Mouse (Mus musculus): ENCODE measurements around the gene Ubald2. TPM values are rescaled to one million over a fixed set of nuclear protein-coding genes. Genes with fewer than 3 reads are reported as not detected.

Ubald2 gene
- total RNA-seq, 2 experiments from 2014 or later = 36.7 to 37.9 TPM

DNA sequence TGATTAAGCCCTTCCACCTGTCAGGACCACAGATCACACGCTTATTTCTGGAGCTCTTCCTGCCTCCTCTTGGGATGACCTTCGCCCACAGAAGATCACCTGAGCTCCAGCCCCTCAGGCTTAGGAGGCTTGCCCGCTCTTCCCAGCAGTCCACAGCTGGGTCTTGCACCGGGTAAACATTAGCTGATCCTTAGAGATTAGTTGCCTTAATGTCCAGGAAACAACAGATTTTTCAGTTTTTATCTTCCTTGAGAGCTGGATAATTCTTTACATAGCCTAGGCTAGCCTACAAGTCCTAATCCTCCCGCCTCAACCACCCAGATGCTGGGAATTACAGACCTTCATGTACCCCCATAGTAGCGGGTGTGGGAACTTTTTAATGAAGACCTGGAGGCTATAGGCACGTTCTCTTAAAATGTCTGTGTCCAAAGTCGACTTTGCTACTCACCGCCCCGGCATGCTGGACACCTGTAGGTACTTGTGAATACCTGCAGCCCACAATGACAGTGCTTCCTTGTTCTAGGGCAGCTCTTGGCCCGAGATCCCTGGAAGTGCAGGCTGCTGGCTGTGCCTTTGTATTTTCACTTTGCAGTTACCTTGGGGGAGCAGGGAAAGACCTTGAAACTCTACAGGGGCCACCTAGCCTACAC is 2.3 kb upstream of the Ubald2 start:
- no peak for DNase-seq (ENCODE audit: low spot score)
- intact Hi-C loops (cut with DNase I) = no loop called here

DNA sequence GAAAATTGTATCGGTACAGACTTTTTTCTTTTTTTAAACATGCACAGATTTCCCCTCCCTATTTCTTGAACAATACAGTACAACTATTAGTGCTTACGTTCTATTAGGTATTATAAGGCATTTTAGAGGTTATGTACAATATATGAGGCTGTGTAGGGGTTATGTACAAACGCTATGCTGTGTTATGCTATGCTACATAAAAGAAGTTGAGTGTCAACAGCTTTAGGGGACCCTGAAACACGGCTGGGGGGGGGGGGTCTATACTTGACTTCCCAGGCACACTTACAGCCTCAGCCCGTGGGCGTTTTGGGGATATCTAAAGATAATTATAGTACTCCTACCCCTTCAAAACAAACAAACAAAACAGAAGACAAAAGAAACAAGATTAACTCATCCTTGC is 1.8 kb upstream of the Ubald2 start:
- intact Hi-C loops (cut with DNase I) = no loop called here
- no peak for DNase-seq (ENCODE audit: low spot score)

DNA sequence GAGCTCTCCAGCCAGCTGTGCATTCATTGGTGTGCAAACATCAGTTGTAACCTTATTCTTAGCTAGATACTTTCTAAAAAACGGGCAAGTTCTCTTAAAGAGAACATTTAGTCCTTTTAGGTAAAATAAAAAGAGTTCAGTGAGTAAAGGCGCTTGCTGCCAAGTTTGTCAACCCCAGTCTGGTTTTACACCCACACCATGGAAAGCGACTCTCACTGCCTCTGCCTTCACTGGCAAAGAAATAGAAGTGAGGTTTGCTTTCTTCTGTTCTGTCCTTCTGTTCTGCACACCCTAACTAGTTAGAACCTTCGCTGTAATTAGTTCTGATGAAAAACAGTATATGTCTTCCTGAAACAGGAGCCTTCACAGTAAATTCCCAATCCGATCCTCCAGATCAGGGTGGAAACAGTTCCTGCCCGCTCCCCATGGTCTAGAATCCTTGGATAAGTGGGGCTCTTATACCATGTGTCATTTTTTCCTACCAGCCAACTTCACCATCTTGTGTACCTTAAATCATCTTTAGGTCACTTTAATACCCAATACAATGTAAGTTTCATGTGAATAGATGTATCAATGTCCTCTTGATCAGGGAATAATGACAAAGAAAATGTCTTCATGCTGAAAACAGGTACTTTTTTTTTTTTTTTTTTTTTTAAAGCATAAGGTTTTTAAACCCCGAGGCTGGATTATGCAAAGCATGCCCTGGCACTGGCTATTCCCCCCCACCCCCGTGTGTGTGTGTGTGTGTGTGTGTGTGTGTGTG is 1.1 kb upstream of the Ubald2 start:
- intact Hi-C loops (cut with DNase I) = no loop called here

DNA sequence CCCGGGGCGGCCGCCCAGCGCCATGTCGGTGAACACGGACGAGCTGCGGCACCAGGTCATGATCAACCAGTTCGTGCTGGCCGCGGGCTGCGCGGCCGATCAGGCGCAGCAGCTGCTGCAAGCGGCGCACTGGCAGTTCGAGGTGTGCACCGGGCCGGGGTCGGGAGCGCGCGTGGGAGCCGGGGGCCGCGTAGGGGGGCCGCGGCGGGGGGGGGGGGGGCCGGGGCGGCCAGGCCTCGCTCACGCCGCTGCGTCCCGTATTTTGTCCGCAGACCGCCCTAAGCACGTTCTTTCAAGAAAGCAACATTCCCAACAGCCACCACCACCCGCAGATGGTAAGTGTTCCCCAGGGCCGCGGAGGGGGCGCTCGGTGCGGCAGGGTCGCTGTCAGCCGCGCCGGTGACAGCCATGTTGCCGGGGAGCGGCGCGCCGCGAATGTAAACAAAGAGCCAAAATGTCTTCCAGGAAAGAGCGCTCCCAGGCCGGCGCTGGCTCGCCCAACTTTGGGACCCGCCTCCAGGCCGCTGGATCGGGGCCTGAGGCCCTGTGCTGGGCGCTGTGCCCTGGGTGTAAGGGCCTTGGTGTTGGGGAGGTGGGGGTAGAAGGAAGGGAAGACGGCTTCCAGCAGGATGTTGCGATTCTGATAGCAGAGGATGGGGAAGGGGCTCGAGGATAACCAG is 533 bp downstream of the Ubald2 start:
- intact Hi-C loops (cut with DNase I) = no loop called here
- peak; percentile 69 for DNase-seq (ENCODE audit: low spot score)

More for the DNA sequence above, 1.1 kb upstream of the Ubald2 start:
- DNase-seq (ENCODE audit: low spot score) = no peak

DNA sequence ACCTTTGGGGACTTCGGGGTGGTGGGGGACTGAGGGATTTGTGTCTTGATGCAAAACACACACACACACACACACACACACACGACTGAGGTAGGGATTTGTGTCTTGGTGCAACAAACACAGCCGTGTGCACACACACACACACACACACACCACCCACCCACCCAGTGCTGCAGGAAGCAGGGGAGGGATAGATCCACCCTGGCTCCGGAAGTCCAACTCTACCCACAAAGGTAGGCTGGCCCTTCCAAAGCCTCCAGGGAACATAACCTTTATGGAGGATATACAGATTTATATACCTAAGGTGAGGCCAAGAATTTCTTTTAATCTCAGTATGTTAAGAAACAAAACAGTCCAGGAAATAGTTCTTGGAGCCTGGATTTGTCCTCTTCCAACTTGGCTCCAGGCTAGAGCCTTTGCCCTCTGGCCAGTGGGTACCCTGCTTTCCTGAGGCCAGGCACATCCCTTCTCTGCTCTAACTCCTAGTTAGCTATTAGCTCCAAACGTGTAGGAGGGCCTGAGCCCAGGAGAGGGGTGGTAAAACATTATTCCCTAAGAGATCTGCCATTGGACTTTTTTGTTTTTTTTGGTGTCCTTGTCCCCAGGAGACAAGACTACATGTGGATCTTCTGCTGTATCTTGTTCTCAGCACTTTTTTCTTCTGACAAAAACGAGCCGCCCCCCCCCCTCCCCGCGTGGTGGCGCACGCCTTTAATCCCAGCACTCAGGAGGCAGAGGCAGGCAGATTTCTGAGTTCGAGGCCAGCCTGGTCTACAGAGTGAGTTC is 1.3 kb downstream of the Ubald2 start:
- DNase-seq (ENCODE audit: low spot score) = no peak
- intact Hi-C loops (cut with DNase I) = no loop called here

DNA sequence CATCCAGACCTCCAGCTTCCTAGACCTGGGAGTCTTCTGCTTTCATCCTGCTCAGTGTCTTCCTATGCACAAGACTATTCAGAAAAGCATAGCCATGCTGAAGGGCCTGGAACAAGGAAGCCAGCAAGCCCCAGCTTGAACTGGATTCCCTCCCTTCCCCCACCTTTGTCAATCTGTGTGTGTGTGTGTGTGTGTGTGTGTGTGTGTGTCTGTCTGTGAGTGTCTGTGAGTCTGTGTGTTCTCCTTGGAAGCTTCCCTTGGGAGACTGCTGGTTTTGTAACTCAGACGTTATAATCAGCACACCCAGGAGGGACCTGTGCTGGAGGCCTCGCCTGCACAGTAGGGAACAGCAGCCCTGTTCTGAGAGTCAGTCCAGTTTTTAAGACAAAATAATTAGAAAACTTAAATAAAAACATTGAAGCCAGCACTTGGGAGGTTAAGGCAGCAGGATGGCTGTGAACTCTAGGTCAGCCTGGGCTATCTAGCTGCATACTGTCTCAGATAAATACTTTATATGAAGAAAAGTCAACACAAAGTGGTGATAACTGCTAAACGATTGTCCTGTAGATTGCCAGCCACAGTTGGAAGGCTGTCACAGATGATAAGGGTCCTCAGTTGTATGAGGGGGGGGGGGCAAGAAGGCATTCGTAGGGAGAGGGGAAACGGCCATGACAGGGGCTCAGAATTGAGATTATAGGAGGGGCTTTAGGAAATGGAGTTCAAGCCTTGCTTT is 2.3 kb downstream of the Ubald2 start:
- intact Hi-C loops (cut with DNase I) = no loop called here
- no peak for DNase-seq (ENCODE audit: low spot score)

DNA sequence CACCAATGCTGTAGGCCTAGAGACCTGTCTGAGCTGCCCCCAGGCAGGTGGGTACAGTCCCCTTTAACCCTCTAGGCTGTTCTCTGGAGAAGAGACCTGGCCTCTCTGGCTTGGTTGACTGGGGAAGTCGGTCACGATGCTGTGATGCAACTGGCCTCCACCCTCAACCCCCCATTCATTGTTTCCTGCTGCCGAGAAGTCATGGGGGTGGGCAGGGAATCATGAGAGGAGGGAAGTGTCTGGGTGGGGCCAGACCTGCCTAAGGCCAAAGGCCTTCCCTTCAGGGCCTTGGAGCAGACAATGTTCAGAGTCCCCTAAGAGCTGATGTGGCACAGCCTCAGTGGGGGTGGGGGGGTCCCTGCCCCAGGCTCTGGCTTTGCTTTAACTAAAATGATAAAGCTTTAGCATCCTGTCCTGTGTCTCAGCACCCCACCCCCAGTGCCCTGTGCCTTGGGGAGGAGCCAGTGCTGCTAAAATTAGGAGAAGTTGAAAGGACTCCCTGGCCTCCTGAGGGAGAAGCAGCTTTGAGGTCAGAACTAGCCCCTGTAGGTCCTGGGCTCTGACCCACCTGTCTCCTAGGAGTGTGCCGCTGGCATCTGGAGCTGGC is 2.9 kb downstream of the Ubald2 start:
- intact Hi-C loops (cut with DNase I) = no loop called here

DNA sequence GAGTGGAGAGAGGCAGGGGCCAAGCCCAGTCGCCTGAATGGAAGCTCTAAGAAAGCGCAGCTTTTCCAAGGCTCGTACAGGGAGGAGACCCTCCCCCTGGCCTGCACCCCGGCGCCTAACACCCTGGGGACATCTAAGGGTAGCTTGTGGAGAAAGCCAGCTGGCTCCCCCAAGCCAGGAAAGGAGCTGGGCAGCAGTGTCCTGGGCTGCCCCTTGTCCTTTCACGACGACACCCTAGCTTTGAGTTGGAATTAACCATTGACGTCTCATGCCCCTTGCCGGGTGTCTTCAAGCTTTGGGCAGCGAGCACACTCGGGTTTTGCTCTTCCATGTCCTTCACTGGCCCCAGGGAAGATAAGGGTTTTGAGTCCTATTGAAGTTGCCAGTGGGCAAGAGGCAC is 3.6 kb downstream of the Ubald2 start:
- intact Hi-C loops (cut with DNase I) = no loop called here
- no peak for DNase-seq (ENCODE audit: low spot score)

More for the DNA sequence above, 2.9 kb downstream of the Ubald2 start:
- peak; percentile 48 for DNase-seq (ENCODE audit: low spot score)

DNA sequence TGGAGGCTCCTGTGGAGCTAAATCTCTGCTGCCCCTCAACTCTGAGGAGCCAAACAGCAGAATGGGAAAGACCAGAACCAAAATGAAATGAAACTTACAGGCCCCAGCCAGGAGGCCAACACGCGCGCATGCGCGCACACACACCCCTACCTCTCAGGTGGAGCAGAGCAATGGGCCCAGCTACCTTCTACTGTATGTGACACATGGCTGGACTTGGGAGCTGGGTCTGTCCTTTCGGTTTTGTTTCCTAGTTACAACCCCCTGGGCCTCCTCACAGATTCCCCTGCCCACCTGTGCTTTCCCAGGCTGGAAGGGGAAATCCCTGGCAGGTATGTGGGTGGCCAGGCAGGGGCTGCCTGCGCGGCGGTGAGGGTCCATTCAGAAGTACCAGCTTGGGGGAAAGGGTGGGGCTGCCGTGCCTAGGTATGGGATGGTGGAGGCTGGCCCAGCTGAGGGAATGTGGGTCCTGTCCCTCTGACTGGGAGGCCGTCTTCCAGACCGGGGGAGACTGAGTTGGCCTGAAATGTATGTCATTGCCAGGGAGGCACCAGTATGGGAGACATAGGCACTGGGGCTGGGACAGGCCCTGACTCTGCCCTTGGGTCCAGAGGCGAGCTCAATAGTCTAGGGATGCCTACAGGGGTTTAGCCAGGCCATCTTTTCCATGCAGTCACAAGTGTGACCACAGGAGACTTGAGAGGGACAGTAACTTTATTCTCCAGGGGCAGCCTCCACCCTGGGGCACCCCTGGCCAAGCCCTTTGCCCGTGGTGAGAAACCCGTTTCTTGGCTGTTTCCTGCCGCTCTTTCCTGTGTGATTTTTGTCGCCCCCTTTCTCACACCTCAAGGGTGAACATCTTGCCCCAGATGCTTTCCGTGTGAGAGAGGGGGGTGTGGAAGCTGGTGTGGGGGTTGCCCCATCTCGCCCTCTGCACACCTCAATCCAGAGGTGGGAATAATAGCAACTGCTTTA is 5.7 kb downstream of the Ubald2 start:
- intact Hi-C loops (cut with DNase I) = no loop called here
- no peak for DNase-seq (ENCODE audit: low spot score)

DNA sequence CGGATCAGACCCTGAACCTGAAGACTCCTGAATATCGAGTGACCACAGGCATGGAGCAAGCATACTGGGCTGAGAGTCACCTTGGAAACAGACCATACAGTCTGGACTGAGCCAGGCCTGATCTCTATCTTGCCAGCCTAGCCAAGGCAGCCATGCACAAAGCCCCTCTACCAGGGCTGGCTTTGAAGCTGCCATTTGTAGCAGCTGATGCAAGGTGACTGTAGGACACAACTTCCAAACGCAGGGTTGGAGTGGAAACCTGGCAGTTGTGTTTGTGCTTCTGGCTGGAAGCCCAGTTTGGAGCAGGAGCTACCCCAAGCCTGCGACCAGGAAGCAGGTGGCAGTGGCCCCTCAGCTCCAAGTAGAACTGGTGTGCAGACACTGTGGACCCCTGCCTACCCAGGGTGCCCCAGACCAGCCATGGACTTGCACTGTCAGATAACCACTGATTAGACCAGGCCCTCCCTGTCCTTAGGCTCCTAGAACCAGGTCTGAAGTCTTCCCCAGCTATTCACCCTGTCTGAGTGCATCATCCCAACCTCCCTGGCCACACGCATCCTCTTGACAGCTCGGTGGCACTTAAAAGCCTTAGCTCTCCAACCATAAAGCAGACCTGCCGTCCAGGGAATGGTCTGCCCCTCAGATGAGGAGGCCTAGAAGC is 6.6 kb downstream of the Ubald2 start:
- DNase-seq (ENCODE audit: low spot score) = no peak
- intact Hi-C loops (cut with DNase I) = no loop called here

DNA sequence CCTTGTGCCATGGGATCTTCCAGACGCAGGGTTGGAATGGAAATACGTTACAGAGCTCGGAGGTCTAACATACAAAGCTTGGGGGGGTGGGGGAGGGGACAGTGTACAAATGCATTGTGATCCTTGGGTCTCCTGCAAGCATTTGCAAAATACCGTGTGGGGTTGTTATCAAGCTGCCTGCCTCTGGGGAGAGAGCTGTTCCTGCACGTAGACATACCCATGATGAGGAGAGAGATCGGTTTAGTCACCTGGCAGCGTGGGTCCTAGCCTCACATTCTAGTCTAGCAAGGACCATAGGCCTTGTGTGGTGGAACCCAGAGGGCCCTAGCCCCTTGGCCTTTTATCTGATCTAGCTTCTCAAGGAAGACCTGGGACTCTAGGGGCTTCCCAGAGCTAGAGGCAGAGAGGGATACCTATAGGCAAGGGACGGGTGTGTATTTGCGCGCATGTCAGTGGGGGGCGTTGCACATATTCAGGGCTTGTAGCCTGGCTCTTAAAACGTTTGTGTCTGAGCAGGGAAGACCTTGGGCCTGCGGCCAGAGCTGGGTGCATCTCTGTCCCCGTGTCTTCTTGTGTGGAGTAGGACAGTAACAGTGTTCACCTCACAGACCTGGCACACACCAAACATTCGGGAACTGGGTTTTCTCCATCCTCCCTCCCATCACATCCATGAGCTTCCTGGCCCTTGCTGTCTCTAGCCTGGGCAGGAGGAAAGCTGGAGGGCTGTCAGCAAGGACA is 8.4 kb downstream of the Ubald2 start:
- intact Hi-C loops (cut with DNase I) = no loop called here
- no peak for DNase-seq (ENCODE audit: low spot score)

DNA sequence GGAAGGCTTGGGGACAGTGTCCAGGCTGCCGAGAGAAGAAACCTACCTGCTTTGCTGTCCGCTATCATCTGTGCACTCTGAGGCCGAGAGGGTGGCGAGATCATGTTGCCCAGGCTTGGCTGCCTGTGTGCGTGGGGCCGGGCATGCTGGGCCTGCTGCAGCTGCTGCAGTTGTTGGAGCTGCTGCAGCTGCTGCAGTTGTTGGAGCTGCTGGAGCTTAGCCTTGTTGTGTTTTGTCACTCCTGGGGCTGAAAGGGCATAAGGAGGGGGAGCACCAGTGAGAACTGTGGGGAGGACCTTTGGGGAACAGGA is 8.9 kb downstream of the Ubald2 start:
- intact Hi-C loops (cut with DNase I) = no loop called here
- no peak for DNase-seq (ENCODE audit: low spot score)

DNA sequence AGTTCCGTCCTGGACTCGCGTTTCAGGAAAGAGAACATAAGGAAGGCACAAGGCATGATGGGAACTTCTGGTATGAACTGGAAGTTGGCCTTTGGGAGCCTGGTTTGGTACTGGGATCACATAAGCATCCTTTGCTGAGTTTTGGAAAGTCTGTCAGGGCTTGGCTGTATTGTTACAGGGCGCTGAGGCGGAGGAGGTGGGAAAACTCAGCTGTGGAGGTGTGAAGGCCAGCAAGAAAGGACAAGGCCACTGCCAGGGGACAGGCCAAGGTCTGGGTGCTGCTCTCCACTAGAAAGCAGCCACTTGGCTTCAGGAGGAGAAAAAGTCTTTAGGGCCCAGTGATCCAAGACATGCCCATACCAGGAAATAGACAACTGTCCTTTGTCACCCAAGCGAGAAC is 9.4 kb downstream of the Ubald2 start:
- intact Hi-C loops (cut with DNase I) = no loop called here
- DNase-seq (ENCODE audit: low spot score) = no peak

DNA sequence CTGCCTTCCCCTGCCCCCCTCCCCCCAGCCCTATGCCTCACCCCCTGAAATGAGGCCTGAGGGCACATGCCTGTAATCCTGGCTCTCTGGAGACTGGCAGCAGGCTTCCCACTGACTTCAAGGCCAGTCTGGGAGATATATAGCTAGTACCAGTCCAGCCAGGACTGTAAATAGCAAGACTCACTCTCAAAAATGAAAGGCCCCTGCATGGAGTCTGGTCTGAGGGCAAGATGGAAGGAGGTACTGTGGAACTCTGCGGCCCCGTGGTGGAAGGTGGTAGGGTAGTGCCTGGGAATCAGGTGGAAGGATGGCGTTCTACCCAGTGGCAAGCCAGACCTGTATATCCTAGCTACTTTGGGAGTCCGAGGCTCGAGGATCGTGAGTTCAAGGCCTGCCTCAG is 10.0 kb downstream of the Ubald2 start:
- intact Hi-C loops (cut with DNase I) = no loop called here
- no peak for DNase-seq (ENCODE audit: low spot score)

DNA sequence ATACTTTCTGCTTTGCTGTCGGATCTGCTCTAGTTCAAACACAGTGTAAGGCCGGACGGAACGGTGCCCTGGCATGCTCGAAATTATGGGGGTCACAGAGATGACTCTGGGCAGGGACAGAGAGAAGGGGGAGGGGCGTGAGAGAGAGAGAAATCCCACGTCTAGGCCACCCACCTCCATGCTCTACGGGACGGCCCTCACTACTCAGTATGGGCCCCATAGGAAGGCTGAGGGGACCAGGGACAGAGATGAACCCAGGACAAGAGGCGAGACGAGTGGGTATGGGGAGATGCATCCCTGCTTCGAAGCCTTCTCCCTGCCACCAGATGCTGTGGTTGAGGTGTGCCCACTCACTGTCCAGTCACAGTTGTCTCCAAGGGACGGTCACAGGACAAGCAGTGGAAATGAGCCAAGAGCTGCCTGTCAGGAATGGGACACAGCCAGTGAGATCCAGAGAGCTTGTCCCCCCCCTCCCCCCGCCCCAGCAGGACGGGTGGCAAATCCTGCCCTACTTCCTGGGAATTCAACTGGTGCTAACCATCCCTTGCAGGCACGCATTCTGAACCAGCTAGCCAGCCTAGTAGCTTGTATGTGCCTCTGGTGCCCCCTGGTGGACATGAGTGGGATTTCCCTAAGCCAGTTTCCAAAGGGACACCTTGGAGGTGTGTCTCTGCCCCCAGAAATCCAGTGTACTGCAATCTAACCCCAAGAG is 11.9 kb downstream of the Ubald2 start:
- DNase-seq (ENCODE audit: low spot score) = peak; percentile 72
- intact Hi-C loops (cut with DNase I) = loop anchor here (1.0 to 5.0 kb wide), 3 partner anchors 58 to 218 kb away; no protein-coding TSS in a partner anchor

DNA sequence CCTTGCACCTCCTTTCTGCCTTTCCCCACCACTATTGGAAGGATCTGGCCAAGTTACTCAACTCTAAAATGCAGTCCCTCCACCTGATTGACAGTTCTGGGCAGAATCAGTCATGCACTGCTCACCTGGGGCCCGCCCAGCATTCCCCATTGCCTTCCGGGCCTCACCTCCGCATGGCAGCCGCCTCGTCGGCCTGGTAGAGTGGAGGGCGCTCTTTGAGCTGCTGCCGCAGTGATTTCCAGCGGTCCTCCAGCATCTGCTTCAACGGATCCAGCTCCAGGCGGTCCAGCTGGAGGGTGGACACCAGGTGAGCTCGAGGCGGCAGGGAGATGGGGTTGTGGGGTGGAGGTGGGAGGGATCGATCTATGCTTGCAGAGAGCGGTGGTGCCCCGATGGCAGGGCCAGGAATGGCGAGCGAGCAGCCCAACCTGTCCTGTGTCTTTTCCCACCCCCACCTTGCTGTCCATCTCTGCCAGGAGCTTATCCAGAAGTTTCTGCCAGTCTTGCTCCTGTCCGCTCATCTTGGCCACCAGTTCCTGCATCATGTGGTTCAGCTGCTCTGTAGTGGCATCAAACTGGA is 12.5 kb downstream of the Ubald2 start:
- intact Hi-C loops (cut with DNase I) = loop anchor here (1.0 to 5.0 kb wide), 3 partner anchors 59 to 219 kb away; no protein-coding TSS in a partner anchor
- DNase-seq (ENCODE audit: low spot score) = no peak

Measured in heart, postnatal 25 days (tissue).